ENCODE assay signal across 8 mouse cellular contexts in genomic region chr9:44417892-44418363, GRCm38 (mm10). TPM values are rescaled to one million over a fixed set of nuclear protein-coding genes. Genes with fewer than 3 reads are reported as not detected.
DNase-seq lines count a peak whose midpoint lies in the region; ATAC-seq and TF ChIP-seq lines count a peak whose summit lies in the region.

No protein-coding gene starts in this region.

- no peaks in the 10 kb centered on the region for H3K27me3 ChIP-seq in hindbrain, embryonic 11.5 days (ENCODE audit: control insufficient read depth, insufficient read depth, low read length)
- no peaks in the 10 kb centered on the region for H3K27me3 ChIP-seq in lung, embryonic 16.5 days (ENCODE audit: control insufficient read depth, insufficient read depth, low read depth, low read length)
- no peaks in the 10 kb centered on the region for H3K27me3 ChIP-seq in thymus, adult 2 months (ENCODE audit: control insufficient read depth, insufficient read depth, low read length)

- H3K36me3 ChIP-seq in hindbrain, embryonic 11.5 days (ENCODE audit: control insufficient read depth, insufficient read depth, low read length) = no peaks in the 10 kb centered on the region
- H3K36me3 ChIP-seq in lung, embryonic 16.5 days (ENCODE audit: control insufficient read depth, insufficient read depth, low read length) = peaks cover 6% of the 10 kb centered on the region
- peaks cover 4% of the 10 kb centered on the region; the same call in 1 of the 2 replicates for H3K36me3 ChIP-seq in thymus, adult 2 months (ENCODE audit: control insufficient read depth, insufficient read depth, low read length)

- H3K9ac ChIP-seq in hindbrain, embryonic 11.5 days (ENCODE audit: low read depth, low read length) = peak overlapping the region; percentile 70
- peak overlapping the region; percentile 83 for H3K9ac ChIP-seq in lung, embryonic 16.5 days (ENCODE audit: low read length)

- H3K4me3 ChIP-seq in hindbrain, embryonic 11.5 days (ENCODE audit: low read depth, low read length) = peak overlapping the region; percentile 70
- peak overlapping the region; percentile 80 for H3K4me3 ChIP-seq in lung, embryonic 16.5 days (ENCODE audit: low read length)
- H3K4me3 ChIP-seq in thymus, adult 2 months (ENCODE audit: control insufficient read depth, insufficient read depth, low read length) = peak overlapping the region; percentile 84

- DNase-seq in Muller cell, postnatal 12 days (ENCODE audit: inconsistent ontology term) = peak; percentile 97
- peak; percentile 94 for DNase-seq in cerebellum, adult 9-11 months
- peak; percentile 85 to 98 for DNase-seq in frontal cortex, adult 2 months (ENCODE audit: extremely low spot score in 1 of 2, low spot score in 1 of 2)
- peak; percentile 97 for DNase-seq in hindbrain, embryonic 11.5 days (ENCODE audit: low spot score)
- DNase-seq in layer of hippocampus, adult 9-11 months = peak; percentile 96
- peak; percentile 89 for DNase-seq in ovary, adult 18-20 months (ENCODE audit: low spot score)
- DNase-seq in thymus, adult 2 months = peak; percentile 92

- WGBS in hindbrain, embryonic 11.5 days = under 1% methylated on average over 38 of the region's 38 CpGs
- WGBS in lung, embryonic 16.5 days = under 1% methylated on average over 38 of the region's 38 CpGs
- WGBS in thymus, adult 2 months = under 1% methylated on average over 38 of the region's 38 CpGs

- no peak for TF ChIP-seq POLR2A in thymus, adult 2 months (IDR thresholded peaks at IDR 0.05; ENCODE audit: control insufficient read depth, extremely low read depth, insufficient read depth, low read length, poor library complexity)

- peak; percentile 92 for ATAC-seq in hindbrain, embryonic 11.5 days (ENCODE audit: low FRiP score)
- ATAC-seq in lung, embryonic 16.5 days (ENCODE audit: low read depth) = peak; percentile 97

- H3K9me3 ChIP-seq in hindbrain, embryonic 11.5 days (ENCODE audit: control insufficient read depth, low read length) = no peaks in the 10 kb centered on the region
- H3K9me3 ChIP-seq in lung, embryonic 16.5 days (ENCODE audit: control insufficient read depth, low read length) = no peaks in the 10 kb centered on the region

- 0 out of 2 replicates have a peak overlapping the region, but pooled peaks have one; percentile 60 for H3K27ac ChIP-seq in hindbrain, embryonic 11.5 days (ENCODE audit: low read depth, low read length)
- H3K27ac ChIP-seq in lung, embryonic 16.5 days (ENCODE audit: low read length) = peak overlapping the region; percentile 80
- H3K27ac ChIP-seq in thymus, adult 2 months (ENCODE audit: control insufficient read depth, insufficient read depth, low read length) = peak overlapping the region; percentile 63; the same call in 1 of the 2 replicates

- no peaks in the 10 kb centered on the region for H3K4me1 ChIP-seq in hindbrain, embryonic 11.5 days (replicated peaks; ENCODE audit: control insufficient read depth, insufficient read depth, low read length)
- H3K4me1 ChIP-seq in lung, embryonic 16.5 days (replicated peaks; ENCODE audit: control insufficient read depth, insufficient read depth, low read length) = peaks cover 10% of the 10 kb centered on the region
- H3K4me1 ChIP-seq in thymus, adult 2 months (replicated peaks; ENCODE audit: control insufficient read depth, insufficient read depth, low read length) = peaks cover 9% of the 10 kb centered on the region

- peak; percentile 87 for TF ChIP-seq CTCF in thymus, adult 2 months (IDR thresholded peaks at IDR 0.05; ENCODE audit: borderline replicate concordance, control insufficient read depth, extremely low read depth, insufficient read depth, low read length, poor library complexity)

- H3K4me2 ChIP-seq in hindbrain, embryonic 11.5 days (replicated peaks; ENCODE audit: low read depth, low read length) = peak overlapping the region; percentile 69
- H3K4me2 ChIP-seq in lung, embryonic 16.5 days (ENCODE audit: low read depth, low read length) = peak overlapping the region; percentile 86

RNA-seq across cellular contexts. Expression of gene Ccdc84, which starts 0.4 kb away (rescaled TPM):
- 53.1 and 56.2 TPM in 2 replicates for polyA plus RNA-seq in frontal cortex, adult 2 months (2012; rRNA removed)
- polyA plus RNA-seq in hindbrain, embryonic 11.5 days (2014; fragmentation: Nextera tagmentation; extraction: Ambion mirVana) = 21.7 and 22.0 TPM in 2 replicates
- polyA plus RNA-seq in lung, embryonic 16.5 days (2015; fragmentation: Nextera tagmentation; extraction: Ambion mirVana) = 32.5 TPM in 2 replicates
- polyA plus RNA-seq in thymus, adult 2 months (2012; rRNA removed) = 30.0 and 30.9 TPM in 2 replicates

RNA-seq across cellular contexts. Expression of gene Trappc4, which starts 10.5 kb away (rescaled TPM):
- polyA plus RNA-seq in frontal cortex, adult 2 months (2012; rRNA removed) = 86.4 and 86.9 TPM in 2 replicates
- 255 and 264 TPM in 2 replicates for polyA plus RNA-seq in hindbrain, embryonic 11.5 days (2014; fragmentation: Nextera tagmentation; extraction: Ambion mirVana)
- 131 and 135 TPM in 2 replicates for polyA plus RNA-seq in lung, embryonic 16.5 days (2015; fragmentation: Nextera tagmentation; extraction: Ambion mirVana)
- 49.1 and 57.4 TPM in 2 replicates for polyA plus RNA-seq in thymus, adult 2 months (2012; rRNA removed)

RNA-seq across cellular contexts. Expression of gene Rps25, which starts 11.0 kb away (rescaled TPM):
- 510 and 649 TPM in 2 replicates for polyA plus RNA-seq in frontal cortex, adult 2 months (2012; rRNA removed)
- 1,535 and 1,670 TPM in 2 replicates for polyA plus RNA-seq in hindbrain, embryonic 11.5 days (2014; fragmentation: Nextera tagmentation; extraction: Ambion mirVana)
- polyA plus RNA-seq in lung, embryonic 16.5 days (2015; fragmentation: Nextera tagmentation; extraction: Ambion mirVana) = 1,846 and 1,855 TPM in 2 replicates
- 220 and 258 TPM in 2 replicates for polyA plus RNA-seq in thymus, adult 2 months (2012; rRNA removed)

RNA-seq across cellular contexts. Expression of gene Slc37a4, which starts 21.3 kb away (rescaled TPM):
- 43.3 and 46.9 TPM in 2 replicates for polyA plus RNA-seq in frontal cortex, adult 2 months (2012; rRNA removed)
- 27.9 and 31.5 TPM in 2 replicates for polyA plus RNA-seq in hindbrain, embryonic 11.5 days (2014; fragmentation: Nextera tagmentation; extraction: Ambion mirVana)
- 19.9 and 21.9 TPM in 2 replicates for polyA plus RNA-seq in lung, embryonic 16.5 days (2015; fragmentation: Nextera tagmentation; extraction: Ambion mirVana)
- polyA plus RNA-seq in thymus, adult 2 months (2012; rRNA removed) = 22.4 and 32.9 TPM in 2 replicates

RNA-seq across cellular contexts. Expression of gene Foxr1, which starts 23.0 kb away (rescaled TPM):
- polyA plus RNA-seq in frontal cortex, adult 2 months (2012; rRNA removed) = not detected in 2 replicates
- not detected in 2 replicates for polyA plus RNA-seq in hindbrain, embryonic 11.5 days (2014; fragmentation: Nextera tagmentation; extraction: Ambion mirVana)
- not detected in 2 replicates for polyA plus RNA-seq in lung, embryonic 16.5 days (2015; fragmentation: Nextera tagmentation; extraction: Ambion mirVana)
- polyA plus RNA-seq in thymus, adult 2 months (2012; rRNA removed) = 0.08 and 0.22 TPM in 2 replicates

Comparison
In these comparisons a context has a peak if more than half of its experiments do, and no peak if none do; other contexts are left out.
1. Peak in every context shown above with its lines: DNase-seq, ATAC-seq, H3K4me3 ChIP-seq and H3K27ac ChIP-seq.